Mouse (Mus musculus) embryo, embryonic 9.5 days (tissue): ENCODE data around the gene Taar7b.

Experiments used
- DNase-seq: peaks from one replicate; pipeline ENCODE4 v3.0.0-alpha.2; 2017; ENCODE audit errors: extremely low spot score

The Taar7b gene

DNA sequence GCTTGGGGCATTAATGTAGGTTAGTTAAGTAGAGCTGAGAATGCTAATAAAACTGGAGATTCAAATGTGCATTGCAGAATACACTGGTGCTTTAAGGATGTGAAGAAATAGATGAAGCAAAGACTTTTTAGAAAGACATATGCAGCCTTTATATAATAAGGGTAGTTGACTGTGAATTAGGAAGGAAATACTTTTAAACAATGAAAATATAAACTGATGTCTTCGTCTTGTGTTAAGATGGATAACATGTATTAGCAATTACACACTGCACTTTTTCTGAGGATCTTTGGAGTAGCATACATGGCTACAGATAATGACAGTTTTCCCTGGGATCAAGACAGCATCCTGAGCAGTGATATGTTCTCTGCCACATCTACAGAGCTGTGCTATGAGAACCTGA lies at the start of gene Taar7b:
Taar7b (plus strand) TSS at position 301 of the 400 bp plus-strand sequence.
- DNase-seq: no peak

DNA sequence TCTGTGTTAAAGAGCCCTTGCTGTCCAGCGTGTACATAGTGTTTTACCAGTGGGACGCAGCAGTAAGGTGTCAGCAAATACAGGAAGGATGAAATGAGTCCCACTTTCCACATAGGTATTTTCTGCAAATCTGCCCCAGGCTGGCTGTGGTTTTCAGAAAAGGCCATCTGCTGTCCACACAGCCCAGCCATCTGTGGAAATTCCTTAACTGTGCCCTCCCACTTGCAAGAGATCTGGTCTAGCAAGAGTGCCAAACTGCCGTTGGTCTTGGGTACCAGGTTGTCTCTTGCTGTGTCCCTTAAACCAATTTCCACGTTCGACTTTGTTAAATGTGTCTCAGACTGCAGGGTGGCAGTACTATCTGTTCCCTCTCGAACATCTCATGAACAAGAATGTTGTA lies 48.0 kb upstream of the Taar7b start:
- DNase-seq: no peak

DNA sequence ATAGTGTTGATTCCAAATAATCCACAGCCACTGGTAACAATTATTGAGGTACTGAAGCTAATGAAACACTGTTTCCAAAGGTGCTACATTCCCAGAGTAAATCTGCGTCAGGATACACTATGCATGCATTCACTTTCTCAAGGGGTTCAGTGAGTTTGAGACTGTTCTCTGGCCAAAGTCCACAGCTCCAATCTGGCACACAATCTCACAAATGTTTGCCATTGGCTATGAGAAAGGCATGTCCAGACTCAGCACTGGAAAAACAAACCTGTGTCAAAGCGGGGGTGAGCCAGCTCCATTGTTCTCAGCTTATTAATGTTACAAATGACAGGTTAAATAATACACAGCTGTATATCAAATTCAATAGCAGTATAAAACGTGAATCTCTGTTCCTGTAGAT lies 40.7 kb upstream of the Taar7b start:
- DNase-seq: no peak

DNA sequence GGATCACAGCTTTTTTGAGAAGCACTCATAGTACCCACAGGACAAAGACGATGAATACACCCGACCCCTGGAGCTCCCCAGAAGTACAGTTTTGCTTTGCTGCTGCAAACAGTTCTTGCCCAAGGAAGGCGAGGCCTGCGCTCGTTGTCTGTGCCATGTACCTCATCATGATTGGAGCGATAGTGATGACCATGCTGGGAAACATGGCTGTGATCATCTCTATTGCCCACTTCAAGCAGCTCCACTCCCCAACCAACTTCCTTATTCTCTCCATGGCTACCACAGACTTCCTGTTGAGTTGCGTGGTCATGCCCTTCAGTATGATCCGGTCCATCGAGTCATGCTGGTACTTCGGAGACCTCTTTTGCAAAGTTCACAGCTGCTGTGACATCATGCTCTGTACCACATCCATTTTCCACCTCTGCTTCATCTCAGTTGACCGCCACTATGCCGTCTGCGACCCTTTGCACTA lies 39.3 kb upstream of the Taar7b start, which contains the start of gene Taar4:
Taar4 (plus strand) TSS at position 51 of the 472 bp plus-strand sequence.
- DNase-seq: no peak

DNA sequence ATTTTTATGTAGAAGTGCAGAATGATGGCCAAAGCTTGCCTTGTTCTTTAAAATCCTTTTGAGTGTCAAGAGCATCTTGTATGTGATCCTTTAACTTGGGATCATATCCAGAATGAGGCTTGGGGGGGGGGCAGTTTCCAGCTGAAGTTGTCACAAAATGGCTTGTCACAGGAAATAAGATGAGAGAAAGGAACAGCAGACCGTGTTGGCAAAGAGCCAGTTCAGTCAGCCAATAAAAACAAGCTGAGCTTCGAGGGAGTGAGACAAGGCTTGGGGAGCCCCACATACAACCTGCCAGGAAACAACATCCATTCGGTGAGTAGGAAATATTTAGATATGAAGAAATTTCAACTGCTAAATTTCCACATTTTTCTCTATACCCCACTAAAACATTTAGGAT lies 36.3 kb upstream of the Taar7b start:
- DNase-seq: no peak

DNA sequence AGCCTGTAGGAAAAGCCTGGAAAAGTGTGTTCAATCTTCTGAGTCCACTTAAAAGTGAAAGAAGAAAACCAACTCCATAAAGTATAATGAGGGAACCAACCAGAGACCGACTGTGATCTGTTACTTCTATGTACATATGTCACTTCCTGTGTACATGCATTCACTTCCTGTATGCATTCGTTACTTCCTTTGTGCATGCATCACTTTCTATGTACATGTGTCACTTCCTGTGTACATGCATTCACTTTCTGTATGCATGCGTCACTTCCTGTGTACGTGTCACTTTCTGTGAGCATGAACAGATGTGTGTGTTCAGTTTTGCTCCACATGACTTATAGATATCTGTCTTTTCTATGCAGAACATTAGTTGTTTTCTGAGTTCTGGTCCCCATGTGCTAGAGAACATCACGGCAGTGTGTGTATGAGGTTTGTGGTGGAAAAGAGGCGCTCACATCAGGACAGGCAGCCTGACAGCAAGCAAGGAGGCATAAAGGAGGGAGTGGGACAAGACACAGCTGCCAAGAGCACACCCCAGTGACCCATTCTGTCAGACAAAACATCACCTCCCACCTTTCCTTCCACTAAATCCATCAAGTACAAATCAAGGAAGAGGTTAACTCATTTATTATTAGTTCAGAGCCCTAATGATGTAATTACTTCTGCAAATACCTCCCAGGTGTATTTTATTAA lies 34.7 kb upstream of the Taar7b start:
- DNase-seq: no peak

DNA sequence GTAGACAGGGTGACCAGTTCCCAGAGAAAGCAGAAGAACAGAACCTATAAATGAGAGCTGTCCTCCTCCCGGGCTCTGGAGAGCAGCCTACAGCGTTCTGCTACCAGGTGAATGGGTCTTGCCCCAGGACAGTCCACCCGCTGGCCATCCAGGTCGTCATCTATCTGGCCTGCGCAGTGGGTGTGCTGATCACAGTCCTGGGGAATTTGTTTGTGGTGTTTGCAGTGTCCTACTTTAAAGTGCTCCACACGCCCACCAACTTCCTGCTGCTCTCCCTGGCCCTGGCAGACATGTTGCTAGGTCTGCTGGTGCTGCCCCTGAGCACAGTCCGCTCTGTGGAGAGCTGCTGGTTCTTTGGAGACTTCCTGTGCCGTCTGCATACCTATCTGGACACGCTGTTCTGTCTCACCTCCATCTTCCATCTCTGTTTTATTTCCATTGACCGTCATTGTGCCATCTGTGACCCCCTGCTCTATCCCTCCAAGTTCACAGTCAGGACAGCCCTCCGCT lies 29.0 kb upstream of the Taar7b start, which contains the start of gene Taar5:
Taar5 (plus strand) TSS at position 51 of the 510 bp plus-strand sequence.
- DNase-seq: no peak

DNA sequence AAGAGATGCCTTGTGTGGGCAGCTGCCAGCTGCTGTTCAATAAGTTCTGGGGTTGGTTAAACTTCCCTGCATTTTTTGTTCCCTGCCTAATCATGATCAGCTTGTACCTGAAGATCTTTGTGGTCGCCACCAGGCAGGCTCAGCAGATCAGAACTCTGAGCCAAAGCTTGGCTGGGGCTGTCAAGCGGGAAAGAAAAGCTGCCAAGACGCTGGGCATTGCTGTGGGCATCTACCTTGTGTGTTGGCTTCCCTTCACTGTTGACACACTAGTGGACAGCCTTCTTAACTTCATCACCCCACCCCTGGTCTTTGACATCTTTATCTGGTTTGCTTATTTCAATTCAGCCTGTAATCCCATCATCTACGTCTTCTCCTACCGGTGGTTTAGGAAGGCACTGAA lies 28.5 kb upstream of the Taar7b start:
- DNase-seq: no peak

DNA sequence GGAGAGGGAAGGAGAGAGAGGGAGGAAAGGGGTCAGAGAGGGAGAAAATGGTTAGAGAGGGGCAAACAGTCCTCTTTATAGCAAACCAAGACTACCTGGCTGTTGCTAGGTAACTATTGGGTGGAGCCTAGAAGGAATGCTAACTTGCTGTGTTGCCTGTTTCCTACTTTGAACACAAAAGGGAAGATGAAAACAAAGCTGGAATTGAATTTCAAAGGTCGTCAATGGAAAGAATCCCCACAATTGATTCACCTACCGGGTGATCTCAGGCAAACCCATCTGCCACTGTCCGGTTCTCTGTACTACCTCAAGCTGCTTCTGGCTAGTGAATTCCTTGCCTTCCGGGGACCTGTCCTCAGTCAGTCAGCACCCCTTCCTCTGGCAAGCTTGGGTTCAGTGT lies 21.8 kb upstream of the Taar7b start:
- DNase-seq: no peak

DNA sequence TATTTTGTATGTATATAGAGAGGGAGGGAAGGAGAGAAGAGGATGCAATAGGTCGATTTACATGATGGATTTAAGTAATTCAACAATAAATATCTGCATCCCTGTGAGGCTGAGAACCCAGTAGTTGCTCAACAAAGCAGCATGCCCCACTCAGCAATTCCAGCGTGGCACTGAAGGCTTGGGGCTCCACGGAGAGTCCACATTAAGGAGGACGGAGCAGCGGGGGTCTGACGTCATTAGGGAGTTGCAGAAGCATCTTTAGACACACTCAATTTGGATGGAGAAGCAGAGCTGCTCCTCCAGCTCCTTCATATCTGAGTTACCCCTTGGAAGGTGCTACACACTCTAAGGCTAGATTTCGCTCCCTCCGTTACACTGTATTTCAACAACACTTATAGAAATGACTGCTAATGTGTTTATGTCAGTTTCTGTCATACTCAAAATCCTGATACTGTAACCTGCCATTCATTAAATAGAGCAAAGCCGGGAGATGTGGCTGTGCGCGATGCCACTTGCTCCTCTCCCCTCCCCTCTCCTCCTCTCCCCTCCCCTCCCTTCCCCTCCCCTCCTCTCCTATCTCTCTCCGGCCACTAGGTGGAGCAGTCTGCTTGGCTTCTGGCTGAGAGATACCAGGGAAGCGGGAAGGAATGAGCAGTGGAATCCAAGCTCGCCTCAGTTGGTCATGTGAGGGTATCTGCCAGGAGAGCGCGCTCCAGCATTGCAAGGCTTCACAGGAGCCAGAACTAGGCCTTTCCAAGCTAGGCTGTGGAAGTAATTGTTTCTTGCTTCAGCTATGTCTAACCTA lies 20.6 kb upstream of the Taar7b start:
- peak; percentile 79 for DNase-seq

DNA sequence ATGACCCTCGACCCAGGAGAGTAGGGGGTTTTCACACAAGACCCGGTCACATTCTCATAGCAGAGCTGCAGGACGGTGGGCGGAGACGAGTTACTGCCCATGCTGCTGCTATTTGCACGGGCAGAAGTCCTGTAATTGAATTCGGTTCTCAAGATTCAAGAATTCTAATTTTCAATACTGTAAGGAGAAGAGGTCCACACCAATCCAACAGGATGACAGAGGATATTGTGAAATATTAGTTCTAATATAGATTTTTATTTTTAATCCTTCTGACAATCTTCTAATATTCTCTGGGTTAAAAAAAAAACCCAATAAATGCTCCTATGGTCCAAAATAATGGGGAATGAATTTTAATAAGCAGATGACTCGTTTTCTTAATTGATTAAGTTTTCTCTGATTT lies 14.2 kb upstream of the Taar7b start, which contains the start of gene Taar6:
Taar6 (minus strand) TSS at position 101 of the 400 bp plus-strand sequence.
- DNase-seq: no peak

DNA sequence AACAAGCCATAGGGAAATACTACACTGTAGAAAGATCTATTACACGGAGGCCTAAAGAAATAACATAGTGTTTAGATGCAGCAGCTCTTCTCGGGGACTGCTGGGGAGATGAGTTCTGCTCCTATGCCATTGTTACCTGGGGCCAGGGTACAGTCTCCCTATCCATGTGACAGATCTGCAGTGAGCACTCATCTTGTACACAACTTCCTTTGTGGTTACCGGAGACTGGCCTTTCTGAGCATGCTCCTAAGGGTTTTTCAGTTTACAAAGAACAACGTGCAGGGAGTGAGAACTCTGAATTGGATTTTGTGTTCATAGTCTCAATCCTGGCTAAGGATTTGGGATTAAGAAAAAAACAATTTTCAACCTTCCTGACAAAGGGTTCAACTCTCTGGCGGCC lies 13.3 kb upstream of the Taar7b start:
- no peak for DNase-seq

DNA sequence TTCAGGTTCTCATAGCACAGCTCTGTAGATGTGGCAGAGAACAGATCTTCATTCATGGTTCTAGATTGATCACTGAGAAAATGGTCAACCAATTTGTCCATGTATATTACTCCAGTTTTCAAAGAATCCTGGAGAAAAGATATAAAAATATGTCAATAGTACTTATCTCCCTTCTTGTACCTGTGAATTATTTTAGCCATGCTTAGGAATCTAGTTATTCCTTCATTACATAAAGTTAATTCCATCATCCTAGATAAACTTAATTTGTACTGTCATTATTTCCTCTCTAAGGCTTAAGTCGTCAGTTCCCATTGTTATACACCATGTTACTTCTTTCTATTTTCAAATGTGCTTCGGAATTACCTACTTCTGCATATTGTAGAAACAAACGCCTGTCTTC lies 6.4 kb upstream of the Taar7b start, which contains the start of gene Taar7a:
Taar7a (minus strand) TSS at position 101 of the 400 bp plus-strand sequence.
- DNase-seq: no peak

DNA sequence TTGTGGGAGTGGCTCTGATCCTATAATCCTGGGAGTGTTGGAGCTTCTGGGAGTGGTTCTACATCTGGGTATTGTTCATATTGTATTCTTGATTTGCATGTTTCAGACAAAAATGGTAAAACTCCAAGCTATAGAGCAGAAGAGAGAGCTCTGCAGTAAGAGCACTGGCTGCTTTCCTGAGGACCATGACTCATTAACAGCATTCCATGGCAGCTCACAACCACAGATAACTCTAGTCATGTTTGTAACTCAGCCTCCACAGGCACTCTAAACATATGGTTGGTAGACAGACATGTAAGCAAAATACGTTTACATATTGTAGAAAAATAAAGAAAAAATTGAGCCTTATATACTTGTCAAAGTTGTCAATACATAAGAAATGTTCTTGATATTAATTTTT lies 6.7 kb downstream of the Taar7b start:
- no peak for DNase-seq

DNA sequence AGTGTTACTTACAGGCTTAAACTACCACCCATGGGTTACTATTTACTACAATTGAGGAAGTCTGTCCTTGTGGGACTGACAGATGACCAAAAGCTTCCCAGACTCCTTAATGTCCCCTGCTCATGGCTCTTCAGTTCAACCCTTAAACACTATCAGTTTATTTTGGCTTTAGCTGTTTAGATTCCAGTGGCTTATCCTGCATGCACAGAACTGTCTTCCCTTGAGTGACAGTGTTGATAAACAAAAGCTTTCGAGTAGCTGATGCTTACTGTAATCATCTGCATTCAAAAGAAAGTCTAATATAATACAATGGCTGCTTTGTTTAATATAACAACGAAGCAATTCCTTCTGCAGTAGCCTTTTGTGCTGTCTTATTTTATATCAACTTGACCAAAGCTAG lies 7.3 kb downstream of the Taar7b start:
- no peak for DNase-seq

DNA sequence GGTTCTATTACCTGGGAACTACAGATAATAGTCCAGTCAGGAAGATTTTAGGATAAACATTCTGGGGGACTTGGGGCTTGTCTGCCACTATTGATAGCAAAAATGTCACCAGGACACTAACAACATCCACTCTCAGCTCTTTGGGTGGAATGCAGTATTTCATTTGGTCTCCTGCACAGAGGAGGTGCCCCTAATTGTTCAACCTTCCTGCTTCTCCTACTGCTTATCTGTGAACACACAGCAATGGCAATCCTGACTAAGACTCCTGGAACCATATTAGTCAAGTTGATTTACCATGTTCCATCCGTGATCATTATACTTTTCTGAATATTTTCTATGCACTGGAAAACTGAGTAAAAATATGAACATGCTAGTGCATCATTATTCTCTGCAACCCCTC lies 8.4 kb downstream of the Taar7b start:
- no peak for DNase-seq

DNA sequence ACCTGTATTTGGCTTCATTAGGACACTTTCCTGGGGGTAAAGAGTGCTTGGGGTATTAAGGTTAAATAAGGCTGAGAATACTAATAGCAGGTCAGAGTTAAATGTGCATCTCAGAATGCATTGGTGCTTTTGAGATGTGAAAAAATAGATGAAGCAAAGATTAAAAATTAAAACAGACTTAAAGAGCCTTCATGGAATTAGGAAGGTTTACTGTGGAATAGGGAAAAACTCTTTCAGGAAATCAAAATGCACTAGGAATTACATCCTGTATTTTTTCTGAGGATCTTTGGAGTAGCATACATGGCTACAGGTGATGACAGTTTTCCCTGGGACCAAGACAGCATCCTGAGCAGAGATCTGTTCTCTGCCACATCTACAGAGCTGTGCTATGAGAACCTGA lies 27.2 kb downstream of the Taar7b start, which contains the start of gene Taar7d:
Taar7d (plus strand) TSS at position 301 of the 400 bp plus-strand sequence.
- DNase-seq: no peak

DNA sequence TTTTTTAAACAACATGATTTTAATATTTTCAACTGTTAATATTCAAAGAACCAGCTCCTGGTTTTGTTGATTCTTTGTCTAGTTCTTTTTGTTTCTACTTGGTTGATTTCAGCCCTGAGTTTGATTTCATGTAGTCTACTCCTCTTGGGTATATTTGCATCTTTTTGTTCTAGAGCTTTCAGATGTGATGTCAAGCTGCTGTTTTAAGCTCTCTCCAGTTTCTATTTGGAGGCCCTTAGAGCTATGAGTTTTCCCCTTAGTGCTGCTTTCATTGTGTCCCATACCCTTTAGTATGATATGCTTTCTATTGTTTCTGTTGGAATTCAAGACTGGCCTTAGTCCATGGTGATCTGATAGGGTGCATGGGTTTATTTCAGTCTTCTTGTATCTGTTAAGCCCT lies 31.6 kb downstream of the Taar7b start:
- no peak for DNase-seq

DNA sequence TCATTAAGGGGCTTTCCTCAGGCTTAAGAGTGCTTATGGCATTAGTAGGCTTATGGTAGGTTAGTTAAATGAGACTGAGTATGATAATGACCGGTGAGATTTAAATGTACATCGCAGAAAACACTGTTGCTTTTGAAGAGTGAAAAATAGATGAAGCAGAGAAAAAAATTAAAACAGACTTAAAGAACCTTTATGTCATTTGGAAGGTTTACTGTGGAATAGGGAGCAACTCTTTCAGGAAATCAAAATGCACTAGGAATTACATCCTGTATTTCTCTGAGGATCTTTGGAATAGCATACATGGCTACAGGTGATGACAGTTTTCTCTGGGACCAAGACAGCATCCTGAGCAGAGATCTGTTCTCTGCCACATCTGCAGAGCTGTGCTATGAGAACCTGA lies 37.6 kb downstream of the Taar7b start, which contains the start of gene Taar7e:
Taar7e (plus strand) TSS at position 301 of the 400 bp plus-strand sequence.
- no peak for DNase-seq

DNA sequence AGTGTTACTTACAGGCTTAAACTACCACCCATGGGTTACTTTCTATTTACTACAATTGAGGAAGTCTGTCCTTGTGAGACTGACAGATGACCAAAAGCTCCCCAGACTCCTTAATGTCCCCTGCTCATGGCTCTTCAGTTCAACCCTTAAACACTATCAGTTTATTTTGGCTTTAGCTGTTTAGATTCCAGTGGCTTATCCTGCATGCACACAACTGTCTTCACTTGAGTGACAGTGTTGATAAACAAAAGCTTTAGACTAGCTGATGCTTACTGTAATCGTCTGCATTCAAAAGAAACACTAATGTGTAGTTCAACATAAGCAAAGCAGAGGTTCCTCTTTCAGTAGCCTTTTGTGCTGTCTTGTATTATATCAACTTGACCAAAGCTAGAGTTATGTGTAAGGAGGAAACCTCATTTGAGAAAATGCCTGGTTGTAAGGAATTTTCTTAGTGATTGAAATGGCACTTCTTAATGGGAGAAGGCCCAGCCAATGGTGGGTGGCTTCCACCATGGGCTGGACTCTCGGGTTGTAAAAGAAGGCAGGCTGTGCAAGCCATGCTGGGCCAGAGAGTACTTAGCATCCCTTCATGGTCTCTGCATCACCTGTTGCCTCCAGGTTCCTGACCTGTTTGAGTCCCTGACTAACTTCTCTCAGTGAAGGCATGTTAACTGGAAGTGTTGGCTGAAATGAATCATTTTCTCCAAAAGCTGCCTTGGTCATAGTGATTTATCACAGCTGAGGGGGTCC lies 40.6 kb downstream of the Taar7b start:
- no peak for DNase-seq

DNA sequence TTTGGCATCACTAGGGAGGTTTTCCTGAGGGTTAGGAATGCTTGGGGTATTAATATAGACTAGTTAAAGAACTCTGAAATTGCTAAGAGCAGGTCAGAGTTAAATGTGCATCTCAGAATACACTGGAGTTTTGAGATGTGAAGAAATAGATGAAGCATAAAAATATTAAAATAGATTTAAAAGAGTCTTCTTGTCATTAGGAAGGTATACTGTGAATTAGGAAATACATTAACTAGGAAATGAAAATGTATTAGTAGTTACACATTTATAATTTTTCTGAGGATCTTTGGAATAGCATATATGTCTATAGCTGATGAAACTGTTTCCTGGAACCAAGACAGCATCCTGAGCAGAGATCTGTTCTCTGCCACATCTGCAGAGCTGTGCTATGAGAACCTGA lies 49.5 kb downstream of the Taar7b start, which contains the start of gene Taar7f:
Taar7f (plus strand) TSS at position 301 of the 400 bp plus-strand sequence.
- no peak for DNase-seq
